Mouse (Mus musculus) ES-E14 (cell line): ENCODE measurements at regions not wholly inside any gene's neighbourhood (a gene's known extent, or its start where the extent isn't known, plus 50 kb on each side); places are given as distances from the start of the nearest gene placed in this dataset.

Source experiments
- MAFK ChIP-seq: IDR thresholded peaks from 2 replicates; pipeline ENCODE4 v1.6.1; 2014; ENCODE audit warnings: mild to moderate bottlenecking, low read depth, low read length, inconsistent platforms; ENCODE audit not compliant: insufficient read depth
- ZC3H11A ChIP-seq: IDR thresholded peaks from 2 replicates; pipeline ENCODE4 v1.6.1; 2012; ENCODE audit warnings: low read depth, mild to moderate bottlenecking, inconsistent platforms, low read length, borderline replicate concordance
- ZNF384 ChIP-seq: IDR thresholded peaks from 2 replicates; pipeline ENCODE4 v1.6.1; 2012; ENCODE audit warnings: low read depth, low read length, inconsistent platforms

GRCm38 (mm10) chr17:80886211-80886701, 58.2 kb upstream of the Tmem178 start:
- no peak for TF ChIP-seq ZC3H11A
- no peak for TF ChIP-seq ZNF384
- no peak for TF ChIP-seq MAFK
